Mouse (Mus musculus): ENCODE data around the gene Pdk4.

Gene Pdk4

GRCm38 (mm10) chr6:5495961-5496853 lies at the start of gene Pdk4:
Gene Pdk4 (minus strand): TSS chr6:5496309.
- DNase-seq (ENCODE audit: low spot score in 2 of 2): peak; percentile 82 to 90

GRCm38 (mm10) chr6:5537855-5538365 lies 41.8 kb upstream of the Pdk4 start:
- DNase-seq (ENCODE audit: low spot score in 2 of 2): no peak

DNA sequence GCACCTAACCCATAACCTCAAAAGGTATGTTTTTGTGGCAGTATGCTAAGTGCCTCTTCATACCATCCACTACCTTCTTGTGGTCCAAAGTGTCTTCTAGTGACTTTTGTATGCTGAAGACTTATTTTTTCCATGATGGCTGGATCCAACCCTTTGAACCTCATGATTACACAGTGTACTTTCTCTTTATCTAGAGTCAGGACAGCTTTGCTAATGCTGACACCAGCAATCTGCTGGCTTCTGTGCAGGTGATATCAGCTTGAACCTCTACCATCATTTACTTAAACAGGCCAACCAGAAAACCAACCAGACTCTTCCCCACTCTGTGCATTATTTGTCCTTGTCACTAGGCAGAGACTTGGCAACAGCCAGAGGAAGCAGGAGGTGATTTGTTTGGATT lies 39.6 kb upstream of the Pdk4 start:
- DNase-seq (ENCODE audit: low spot score in 2 of 2): no peak

DNA sequence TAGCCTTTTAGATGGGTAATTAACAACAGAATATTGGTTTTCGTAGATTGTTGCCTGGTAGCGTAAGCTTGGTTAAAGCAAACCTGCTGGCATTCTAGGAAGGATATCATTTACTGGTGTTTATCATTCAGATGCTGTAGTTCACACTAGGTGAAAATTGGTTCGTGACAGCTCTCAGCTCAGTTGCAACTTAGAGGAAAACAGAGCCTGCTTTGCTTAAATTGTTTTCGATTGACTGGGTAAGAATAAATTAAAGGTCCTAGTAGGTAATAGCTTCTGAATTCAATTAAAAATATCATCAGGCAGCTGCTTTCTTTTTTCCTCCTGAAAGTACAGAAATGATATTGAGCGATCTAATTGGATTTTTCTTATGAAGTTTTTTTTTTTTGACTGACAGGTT lies 21.0 kb upstream of the Pdk4 start:
- DNase-seq (ENCODE audit: low spot score in 2 of 2): no peak

DNA sequence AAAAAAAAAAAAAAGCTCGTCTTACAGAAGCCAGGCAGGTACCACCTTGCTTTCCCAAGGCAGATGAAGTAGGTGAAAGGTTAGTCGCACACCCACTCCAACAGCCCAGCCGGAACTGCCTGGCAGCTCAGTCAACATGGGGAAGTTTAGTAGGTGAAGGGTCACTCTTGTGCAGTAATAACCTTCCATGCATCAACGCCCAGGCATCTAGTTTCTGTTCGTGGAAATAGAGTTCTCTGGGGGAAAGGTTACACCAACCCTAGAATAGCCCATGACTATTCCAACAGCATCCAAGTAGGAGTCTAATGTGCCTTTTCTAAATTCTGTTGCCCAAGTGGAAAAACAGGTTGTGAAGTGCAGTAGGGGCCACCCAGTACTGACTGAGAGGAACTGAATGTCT lies 13.6 kb upstream of the Pdk4 start:
- peak in 1 of 2 experiments; percentile 21 for DNase-seq (ENCODE audit: low spot score in 2 of 2)

GRCm38 (mm10) chr6:5509303-5509702 lies 13.2 kb upstream of the Pdk4 start:
- no peak for DNase-seq (ENCODE audit: low spot score in 2 of 2)

GRCm38 (mm10) chr6:5507821-5508220 lies 11.7 kb upstream of the Pdk4 start:
- no peak for DNase-seq (ENCODE audit: low spot score in 2 of 2)

GRCm38 (mm10) chr6:5506271-5506670 lies 10.2 kb upstream of the Pdk4 start:
- no peak for DNase-seq (ENCODE audit: low spot score in 2 of 2)

DNA sequence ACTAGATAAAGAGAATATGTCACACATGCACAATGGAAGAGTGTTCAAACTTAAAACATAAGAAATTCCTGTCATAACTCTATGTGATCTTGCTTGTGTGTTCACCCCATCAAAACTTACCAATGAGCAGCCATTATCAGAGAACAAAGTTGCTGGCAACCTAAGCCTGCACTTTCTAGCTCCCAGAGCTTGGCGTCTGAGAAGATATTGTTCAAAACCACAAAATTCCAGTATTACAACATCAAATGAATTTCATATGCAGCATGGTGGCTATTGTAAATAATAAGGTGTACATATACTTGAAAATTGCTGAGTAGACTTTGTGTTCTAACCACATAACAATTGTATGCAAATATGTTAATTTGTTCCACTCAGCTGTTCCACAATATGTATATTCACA lies 6.7 kb upstream of the Pdk4 start:
- DNase-seq (ENCODE audit: low spot score in 2 of 2): no peak

GRCm38 (mm10) chr6:5501551-5501950 lies 5.4 kb upstream of the Pdk4 start:
- no peak for DNase-seq (ENCODE audit: low spot score in 2 of 2)

DNA sequence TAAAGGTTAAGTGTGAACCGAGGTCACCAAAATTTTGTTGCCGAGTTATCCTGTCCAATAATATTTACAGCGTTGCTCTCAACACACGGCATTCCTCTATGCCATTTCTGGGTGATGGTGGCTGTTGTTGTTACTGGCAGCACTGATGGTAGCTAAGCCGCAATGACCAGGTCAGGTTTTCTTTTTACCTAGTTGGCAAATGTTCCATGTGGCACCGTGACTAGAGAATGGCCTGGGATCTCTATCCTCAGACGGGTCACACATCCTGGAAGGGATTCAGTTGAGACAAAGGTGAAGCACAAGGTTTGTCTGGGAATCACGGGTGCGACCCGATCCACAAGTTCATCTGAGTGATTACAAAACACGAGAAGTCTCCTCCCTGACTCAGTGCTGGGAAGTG lies 2.6 kb upstream of the Pdk4 start:
- no peak for DNase-seq (ENCODE audit: low spot score in 2 of 2)

DNA sequence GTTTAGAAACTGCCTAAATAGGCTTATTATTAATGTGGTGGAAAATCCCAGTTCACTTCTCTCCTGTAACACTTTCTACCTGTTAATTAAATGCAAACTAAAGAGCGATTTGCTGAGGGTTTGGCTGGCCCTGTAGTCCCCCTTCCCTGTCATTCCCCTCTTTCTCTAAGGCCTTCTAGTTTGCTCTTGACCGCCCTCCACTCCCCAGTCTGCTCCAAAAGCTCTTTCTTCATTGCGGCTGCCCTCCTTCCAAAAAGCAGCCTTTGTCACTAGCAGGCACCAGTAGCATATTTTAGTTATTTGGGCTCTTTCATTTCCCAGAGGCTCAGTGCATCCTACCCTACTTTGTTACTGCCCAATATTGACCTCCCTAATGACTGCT lies 736 bp upstream of the Pdk4 start:
- DNase-seq (ENCODE audit: low spot score in 2 of 2): peak; percentile 21 to 26

DNA sequence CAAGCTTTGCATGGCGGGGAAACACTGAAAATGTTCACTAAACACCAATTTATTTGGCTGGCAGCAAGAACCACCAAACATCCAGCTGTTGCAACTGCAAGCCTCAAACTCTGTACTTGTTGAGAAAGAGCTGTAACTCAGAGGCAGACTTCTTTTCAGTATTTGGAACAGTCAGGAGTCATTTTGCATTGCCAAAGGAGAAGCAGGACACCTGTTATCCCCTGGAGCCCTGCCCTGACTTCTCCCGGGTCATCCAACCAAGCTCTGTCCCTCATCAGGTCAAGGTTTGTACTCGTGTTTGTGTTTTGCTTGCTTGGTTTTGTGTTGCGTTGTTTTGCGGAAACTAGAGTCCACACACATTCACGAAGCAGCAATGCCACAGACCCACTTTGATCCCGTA lies 11.1 kb downstream of the Pdk4 start:
- no peak for DNase-seq (ENCODE audit: low spot score in 2 of 2)

DNA sequence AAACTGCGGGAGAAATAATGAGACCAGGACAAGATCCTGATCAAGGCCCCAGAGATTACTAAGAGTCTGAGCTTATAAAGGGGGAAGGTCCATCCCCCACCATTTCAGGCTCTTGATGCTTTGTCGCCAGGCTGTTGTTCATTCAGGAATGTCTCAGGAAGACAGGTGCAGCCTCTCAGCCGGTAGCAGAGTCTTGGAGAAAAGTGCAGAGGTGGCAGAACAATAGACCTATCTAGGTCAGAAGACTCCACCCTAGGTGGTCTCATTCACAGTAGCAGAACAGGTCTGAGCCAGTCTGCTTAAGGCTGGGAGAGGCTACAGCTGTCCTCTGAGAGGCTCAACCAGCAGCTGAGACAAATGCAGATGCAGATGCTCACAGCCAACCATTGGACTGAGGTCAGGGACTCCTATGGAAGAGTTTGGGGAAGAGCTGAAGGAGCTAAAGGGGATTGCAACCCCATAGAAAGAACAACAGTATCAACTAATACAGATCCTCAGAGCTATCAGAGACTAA lies 13.8 kb downstream of the Pdk4 start:
- DNase-seq (ENCODE audit: low spot score in 2 of 2): no peak

GRCm38 (mm10) chr6:5481066-5481465 lies 15.0 kb downstream of the Pdk4 start:
- no peak for DNase-seq (ENCODE audit: low spot score in 2 of 2)

GRCm38 (mm10) chr6:5474021-5474420 lies 22.1 kb downstream of the Pdk4 start:
- DNase-seq (ENCODE audit: low spot score in 2 of 2): no peak

DNA sequence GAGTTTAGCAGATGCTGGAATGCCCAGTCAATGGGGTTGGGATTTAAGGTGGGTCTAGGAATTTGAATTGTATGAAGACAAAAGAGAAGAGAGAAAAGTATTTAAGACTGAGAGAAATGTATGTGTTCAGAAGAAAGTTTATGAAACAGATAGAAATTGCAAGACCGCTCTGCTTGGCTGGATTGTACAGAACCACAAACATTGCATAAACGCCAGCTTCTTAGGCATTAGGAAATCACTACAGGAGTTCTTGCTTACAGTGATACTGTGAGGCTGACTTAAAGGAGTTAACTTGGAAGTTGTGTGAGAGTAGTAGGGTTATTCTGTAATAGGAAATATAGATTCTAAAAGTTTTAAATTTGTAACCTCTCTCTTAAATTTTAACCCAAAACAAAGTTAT lies 23.4 kb downstream of the Pdk4 start:
- no peak for DNase-seq (ENCODE audit: low spot score in 2 of 2)

DNA sequence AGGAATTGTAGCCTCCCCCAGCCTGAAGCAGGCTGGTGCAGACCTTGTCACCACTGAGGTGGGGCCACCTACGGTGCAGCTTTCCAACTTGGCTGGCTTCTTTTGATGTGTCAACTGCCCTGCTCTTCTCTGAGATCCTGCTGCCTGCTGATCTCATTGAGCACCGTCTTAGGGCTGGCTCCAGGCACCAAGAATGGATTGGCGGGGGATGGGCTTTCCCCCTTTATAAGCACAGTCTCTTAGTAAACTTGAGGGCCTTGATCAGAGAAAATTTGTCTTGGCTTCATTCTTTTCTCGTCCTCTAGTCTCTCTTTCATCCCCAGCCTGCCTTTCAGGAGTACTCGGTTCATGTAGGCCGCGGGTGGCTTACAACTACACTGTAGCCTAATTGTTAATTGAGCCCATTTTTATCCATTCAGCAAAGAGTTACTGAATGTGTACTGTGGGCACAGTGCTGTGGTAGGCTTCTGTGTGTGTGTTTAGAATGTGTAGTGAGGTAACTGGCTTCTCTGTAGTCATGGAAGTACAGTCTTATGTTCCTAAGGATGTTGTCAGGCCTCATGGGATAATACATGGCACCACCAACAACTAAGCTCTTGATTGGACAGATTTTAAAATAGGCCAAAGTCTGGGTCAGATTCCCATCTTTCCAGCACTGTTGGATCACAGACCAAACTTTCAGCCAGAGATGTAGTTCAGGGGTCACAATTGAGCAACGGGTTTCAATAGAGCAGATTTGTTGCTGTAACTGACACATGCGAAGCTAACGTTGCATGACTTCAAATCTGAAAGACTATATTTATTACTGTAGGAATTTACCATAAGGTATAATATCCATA lies 25.4 kb downstream of the Pdk4 start:
- DNase-seq (ENCODE audit: low spot score in 2 of 2): peak; percentile 21 to 39

GRCm38 (mm10) chr6:5455836-5456235 lies 40.3 kb downstream of the Pdk4 start:
- DNase-seq (ENCODE audit: low spot score in 2 of 2): no peak

GRCm38 (mm10) chr6:5449878-5450277 lies 46.2 kb downstream of the Pdk4 start:
- no peak for DNase-seq (ENCODE audit: low spot score in 2 of 2)

GRCm38 (mm10) chr6:5448396-5448795 lies 47.7 kb downstream of the Pdk4 start:
- no peak for DNase-seq (ENCODE audit: low spot score in 2 of 2)

- peak; percentile 28 to 30 for DNase-seq (ENCODE audit: low spot score in 2 of 2)
These were observed 48.6 kb downstream of the Pdk4 start for GRCm38 (mm10) chr6:5447546-5447945.

Data from right cerebral cortex, postnatal 10 days (tissue).